Mouse (Mus musculus) heart, postnatal 0 days (tissue): ENCODE measurements around the gene Btbd3. TPM values are rescaled to one million over a fixed set of nuclear protein-coding genes. Genes with fewer than 3 reads are reported as not detected.
"Not testable (repeated sequence)": the region's sequence is repeated elsewhere in the genome, so short reads cannot be mapped to it uniquely, and the experiment has no call there.

Experiments used
- ATAC-seq: fragments of 200-750 bp; cut with Nextera tagmentation; 2 replicates; pipeline ENCODE4 v1.8.0; 2017; ENCODE audit warnings: low read depth, moderate number of reproducible peaks, moderate library complexity; ENCODE audit not compliant: insufficient read depth
- DNase-seq: peaks from one replicate; pipeline ENCODE4 v3.0.0-alpha.2; 2016; ENCODE audit warnings: low spot score
- H3K27ac ChIP-seq: fragments of 300-500 bp; sonication (generic); 2 replicates; pipeline ENCODE4 v1.5.1; 2014; ENCODE audit warnings: low read depth, mild to moderate bottlenecking
- H3K27me3 ChIP-seq: fragments of 300-500 bp; sonication (generic); 2 replicates; pipeline ENCODE4 v1.6.1; 2014; ENCODE audit warnings: low read length, mixed read lengths; ENCODE audit not compliant: control insufficient read depth, insufficient read depth
- H3K36me3 ChIP-seq: fragments of 300-500 bp; sonication (generic); replicated peaks from 2 replicates; pipeline ENCODE4 v1.6.1; 2014; ENCODE audit warnings: low read length, mixed read lengths; ENCODE audit not compliant: control insufficient read depth, insufficient read depth
- H3K4me1 ChIP-seq: fragments of 300-500 bp; sonication (generic); 2 replicates; pipeline ENCODE4 v1.6.1; 2014; ENCODE audit warnings: antibody characterized with exemption; ENCODE audit not compliant: control insufficient read depth, insufficient read depth
- H3K4me2 ChIP-seq: fragments of 300-500 bp; sonication (generic); 2 replicates; pipeline ENCODE4 v1.6.1; 2014; ENCODE audit warnings: low read depth, mild to moderate bottlenecking, low read length, moderate library complexity
- H3K4me3 ChIP-seq: fragments of 300-500 bp; sonication (generic); 2 replicates; pipeline ENCODE4 v1.5.1; 2014; ENCODE audit warnings: low read depth, low read length
- H3K9ac ChIP-seq: fragments of 300-500 bp; sonication (generic); replicated peaks from 2 replicates; pipeline ENCODE4 v1.6.1; 2014; ENCODE audit warnings: low read depth, low read length, mixed read lengths
- H3K9me3 ChIP-seq: fragments of 300-500 bp; sonication (generic); replicated peaks from 2 replicates; pipeline ENCODE4 v1.6.1; 2016; ENCODE audit warnings: low read length; ENCODE audit not compliant: control insufficient read depth
- CTCF ChIP-seq: IDR thresholded peaks from 2 replicates; pipeline ENCODE4 v1.5.1; 2016; ENCODE audit warnings: antibody characterized with exemption, control low read depth, low read depth
- EP300 ChIP-seq: IDR thresholded peaks from 2 replicates; pipeline ENCODE4 v1.6.1; 2016; ENCODE audit warnings: antibody characterized with exemption, low read depth
- WGBS: fragments of 180-500 bp; shearing (Covaris S2); extraction: QIAGEN DNeasy Blood & Tissue Kit; methylation state at CpG from one replicate; pipeline ENCODE4 v1.1.7; 2014; 5-methylcytosine and 5-hydroxymethylcytosine counted together
- polyA plus RNA-seq: library from polyadenylated mRNA; unstranded; fragments of >200 nt; fragmentation: Nextera tagmentation; extraction: Ambion mirVana; gene quantifications from 2 replicates; pipeline ENCODE4 v1.2.1, GENCODE M21; 2015
- total RNA-seq: library from RNA; depleted of rRNA; stranded (reverse); fragments of >200 nt; gene quantifications from 2 replicates; pipeline ENCODE4 v1.2.3, GENCODE M21; 2014; ENCODE audit warnings: low replicate concordance

Btbd3 gene
- total and polyA plus RNA-seq, 2 experiments from 2014 or later, result 8.5 to 18.7 TPM

GRCm38 (mm10) chr2:138326367-138326766, 70.0 kb downstream of the Btbd3 start:
- Histone ChIP-seq H3K4me3 (no peak overlapping the region), H3K4me1 (no peaks in the 10 kb centered on the region), H3K27ac (no peak overlapping the region), H3K27me3 (no peaks in the 10 kb centered on the region), H3K9me3 (no peaks in the 10 kb centered on the region), H3K9ac (no peak overlapping the region), H3K4me2 (no peak overlapping the region), H3K36me3 (no peaks in the 10 kb centered on the region)
- ATAC-seq (no peak), DNase-seq (no peak)
- TF ChIP-seq EP300 (no peak), CTCF (no peak)
- WGBS, result 64% methylated on average over 4 of the region's 4 CpGs

GRCm38 (mm10) chr2:138334198-138334597, 77.8 kb downstream of the Btbd3 start:
- WGBS, result 69% methylated on average over 2 of the region's 2 CpGs
- H3K27ac ChIP-seq, H3K27me3 ChIP-seq, H3K4me3 ChIP-seq, H3K9me3 ChIP-seq, H3K36me3 ChIP-seq, H3K9ac ChIP-seq, H3K4me1 ChIP-seq, ATAC-seq, DNase-seq, H3K4me2 ChIP-seq: not testable (repeated sequence)

- ATAC-seq (no peak), DNase-seq (no peak)
- 73% methylated on average over 6 of the region's 6 CpGs for WGBS
- Histone ChIP-seq H3K4me1 (no peaks in the 10 kb centered on the region), H3K27me3 (no peaks in the 10 kb centered on the region), H3K9ac (no peak overlapping the region), H3K4me3 (no peak overlapping the region), H3K9me3 (no peaks in the 10 kb centered on the region), H3K36me3 (no peaks in the 10 kb centered on the region), H3K4me2 (no peak overlapping the region), H3K27ac (no peak overlapping the region)
- no peak for TF ChIP-seq EP300
Observed at GRCm38 (mm10) chr2:138337886-138338494, 81.6 kb downstream of the Btbd3 start.

- Histone ChIP-seq H3K27ac (no peak overlapping the region), H3K27me3 (no peaks in the 10 kb centered on the region), H3K4me3 (no peak overlapping the region), H3K9ac (no peak overlapping the region), H3K4me1 (no peaks in the 10 kb centered on the region), H3K36me3 (no peaks in the 10 kb centered on the region), H3K9me3 (no peaks in the 10 kb centered on the region), H3K4me2 (no peak overlapping the region)
- ATAC-seq (no peak), DNase-seq (no peak)
- WGBS, result 32% methylated on average over 1 of the region's 1 CpGs
- TF ChIP-seq EP300 (no peak), CTCF (no peak)
Observed at GRCm38 (mm10) chr2:138338524-138338923, 82.2 kb downstream of the Btbd3 start.

GRCm38 (mm10) chr2:138355366-138355765, 99.0 kb downstream of the Btbd3 start:
- no peak for TF ChIP-seq CTCF
- no peak for TF ChIP-seq EP300
- no peak overlapping the region for H3K27ac ChIP-seq
- H3K9ac ChIP-seq, result no peak overlapping the region
- DNase-seq (no peak), ATAC-seq (no peak)
- H3K36me3 ChIP-seq, result no peaks in the 10 kb centered on the region
- 69% methylated on average over 3 of the region's 3 CpGs for WGBS
- H3K4me2 ChIP-seq, result no peak overlapping the region
- no peaks in the 10 kb centered on the region for H3K27me3 ChIP-seq
- no peaks in the 10 kb centered on the region for H3K4me1 ChIP-seq
- no peak overlapping the region for H3K4me3 ChIP-seq
- H3K9me3 ChIP-seq, result no peaks in the 10 kb centered on the region

GRCm38 (mm10) chr2:138362474-138362873, 106.1 kb downstream of the Btbd3 start:
- no peaks in the 10 kb centered on the region for H3K4me1 ChIP-seq
- no peak overlapping the region for H3K4me3 ChIP-seq
- no peaks in the 10 kb centered on the region for H3K36me3 ChIP-seq
- no peaks in the 10 kb centered on the region for H3K9me3 ChIP-seq
- H3K4me2 ChIP-seq, result no peak overlapping the region
- no peak for ATAC-seq
- H3K27ac ChIP-seq, result no peak overlapping the region
- 63% methylated on average over 5 of the region's 5 CpGs for WGBS
- no peaks in the 10 kb centered on the region for H3K27me3 ChIP-seq
- no peak for TF ChIP-seq EP300
- TF ChIP-seq CTCF, result no peak
- H3K9ac ChIP-seq, result no peak overlapping the region
- DNase-seq, result no peak
